Mouse (Mus musculus): Measurements from ENCODE around the gene Rab11fip4.

DNA sequence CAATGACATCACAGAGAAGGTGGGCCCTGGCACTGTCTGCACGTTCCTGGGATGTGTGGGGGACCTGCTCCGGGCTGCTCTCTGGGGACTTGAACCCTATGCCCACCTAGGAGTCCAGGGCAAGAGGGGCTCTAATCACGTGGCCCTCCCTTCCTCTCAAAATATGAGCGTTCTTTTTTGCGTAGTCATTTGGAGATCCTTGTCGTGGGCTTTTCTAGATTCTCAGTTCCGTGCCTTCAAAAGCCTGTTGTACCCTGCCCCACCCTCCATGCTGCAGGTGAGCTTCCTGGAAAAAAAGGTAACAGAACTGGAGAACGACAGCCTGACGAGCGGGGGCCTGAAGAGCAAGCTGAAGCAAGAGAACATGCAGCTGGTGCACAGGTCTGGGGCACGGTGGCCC lies 94.1 kb downstream of the Rab11fip4 start:
- no peak for TF ChIP-seq CTCF (IDR thresholded peaks at IDR 0.05; ENCODE audit: low read depth)
- TF ChIP-seq EP300 (IDR thresholded peaks at IDR 0.05; ENCODE audit: low read depth): no peak
